Mouse (Mus musculus): ENCODE data around the gene Cstf2t.

- TF ChIP-seq GATA1 (IDR thresholded peaks at IDR 0.05; ENCODE audit: borderline replicate concordance, low read length) (no peak), FLI1 (IDR thresholded peaks at IDR 0.05; ENCODE audit: low read length) (no peak)
These were observed 50.0 kb downstream of the Cstf2t start for GRCm38 (mm10) chr19:31132614-31133013.

All from megakaryocyte, embryonic 14.5 days (primary cell).